Mouse (Mus musculus): ENCODE measurements around the gene Slc25a51.

- TF ChIP-seq POLR2A (IDR thresholded peaks at IDR 0.05; ENCODE audit: borderline replicate concordance, extremely low read depth, low read depth, low read length) (no peak), CTCF (IDR thresholded peaks at IDR 0.05; ENCODE audit: insufficient read depth, low read length) (no peak)
Measured at GRCm38 (mm10) chr4:45429451-45429850, 20.9 kb upstream of the Slc25a51 start.
